Mouse (Mus musculus) frontal cortex, postnatal 14 days (tissue): ENCODE data around the gene Lbh.

Source experiments
- DNase-seq, 2 experiments: peaks; one replicate each; pipeline ENCODE4 v3.0.0; 2022; ENCODE audit warnings: low spot score in 2 of 2

The Lbh gene

GRCm38 (mm10) chr17:72970631-72971161, 52.6 kb downstream of the Lbh start:
- peak; percentile 36 to 43 for DNase-seq

- DNase-seq: no peak
These were observed 54.9 kb downstream of the Lbh start for GRCm38 (mm10) chr17:72973041-72973440.

GRCm38 (mm10) chr17:72976258-72977231, 58.4 kb downstream of the Lbh start:
- DNase-seq: no peak

GRCm38 (mm10) chr17:72977616-72978015, 59.5 kb downstream of the Lbh start:
- DNase-seq: no peak

- DNase-seq: no peak
These were observed 64.1 kb downstream of the Lbh start for GRCm38 (mm10) chr17:72982156-72982555.

GRCm38 (mm10) chr17:72983471-72983870, 65.4 kb downstream of the Lbh start:
- DNase-seq: no peak

- DNase-seq: no peak
These were observed 70.9 kb downstream of the Lbh start for GRCm38 (mm10) chr17:72989025-72989424.
